Mouse (Mus musculus): Measurements from ENCODE around the gene Gm49342. TPM values are rescaled to one million over a fixed set of nuclear protein-coding genes. Genes with fewer than 3 reads are reported as not detected.
"Not testable (repeated sequence)": the region's sequence is repeated elsewhere in the genome, so short reads cannot be mapped to it uniquely, and the experiment has no call there.

Gene Gm49342
- polyA plus RNA-seq, 1 experiment, result 27.3 TPM

DNA sequence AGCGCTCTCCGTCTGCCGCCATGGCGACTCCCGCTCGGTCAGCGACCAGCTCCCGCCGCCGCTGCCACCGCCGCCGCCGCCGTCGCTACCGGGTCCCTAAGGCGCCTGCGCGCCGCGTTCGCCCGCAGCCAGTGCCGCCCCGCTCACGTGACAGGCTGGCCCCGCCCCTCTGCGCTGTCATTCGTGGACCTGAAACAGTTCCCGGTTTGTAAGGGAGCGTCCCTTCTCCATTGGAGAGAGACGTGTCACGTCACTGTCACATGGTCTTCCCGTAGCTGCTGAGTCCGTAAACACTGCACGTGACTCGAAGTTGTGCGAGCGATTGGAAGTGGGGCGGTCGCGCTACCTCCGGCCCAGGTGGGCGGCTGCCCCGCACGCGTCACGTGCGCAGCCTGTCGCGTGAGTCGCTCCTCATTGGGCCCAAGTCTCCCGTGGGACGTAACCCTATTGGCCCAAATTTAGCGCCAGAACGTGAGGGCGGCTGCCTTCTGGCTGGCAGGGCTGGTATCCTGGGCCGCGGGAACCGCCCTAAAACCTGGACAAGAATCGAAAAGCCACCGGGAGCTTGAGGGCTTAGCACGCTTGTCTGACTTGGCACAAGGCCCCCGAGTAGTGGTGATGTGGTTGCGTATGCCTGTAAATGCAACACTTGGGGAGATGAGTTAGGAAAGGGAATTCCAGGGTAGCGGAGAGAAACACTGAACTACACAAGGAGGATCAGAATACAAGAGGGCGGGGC lies 13.4 kb upstream of the Gm49342 start, which contains the start of the genes Pip4p1 and Pnp:
TSS of gene Pip4p1 (minus strand) at position 103 of the 739 bp plus-strand sequence.
TSS of gene Pnp (plus strand) at position 329 of the 739 bp plus-strand sequence.
- peak within 1 kb of the TSS; percentile 96 for H3K4me3 ChIP-seq (ENCODE audit: insufficient read depth, poor library complexity, severe bottlenecking)
- peak within 1 kb of the TSS; percentile 72 for H3ac ChIP-seq (ENCODE audit: control insufficient read depth, insufficient read length, low read depth)
- peaks cover 33% of the 10 kb centered on the region for H3K79me3 ChIP-seq (ENCODE audit: low read depth)
- peaks cover 47% of the 10 kb centered on the region for H3K79me2 ChIP-seq (ENCODE audit: control insufficient read depth, insufficient read depth)
- H3K27me3 ChIP-seq (ENCODE audit: control insufficient read depth, insufficient read depth, insufficient read length), result no peaks in the 10 kb centered on the region
- TF ChIP-seq CEBPB (IDR thresholded peaks at IDR 0.05; ENCODE audit: low read depth) (no peak), USF1 (IDR thresholded peaks at IDR 0.05; ENCODE audit: low read depth) (peak; percentile 98), FOSL1 (IDR thresholded peaks at IDR 0.05; ENCODE audit: insufficient read depth, low read length, poor library complexity, severe bottlenecking) (no peak), CTCF (IDR thresholded peaks at IDR 0.05; ENCODE audit: control insufficient read depth, insufficient read depth, insufficient read length) (no peak), MYOD1 (IDR thresholded peaks at IDR 0.05; ENCODE audit: control insufficient read depth, insufficient read length, low read depth) (no peak), MAX (IDR thresholded peaks at IDR 0.05) (peak; percentile 87), MYOG (IDR thresholded peaks at IDR 0.05; ENCODE audit: control insufficient read depth, extremely low read depth, insufficient read length) (no peak)
- H3K36me3 ChIP-seq (ENCODE audit: control insufficient read depth, insufficient read depth), result peaks cover 35% of the 10 kb centered on the region

DNA sequence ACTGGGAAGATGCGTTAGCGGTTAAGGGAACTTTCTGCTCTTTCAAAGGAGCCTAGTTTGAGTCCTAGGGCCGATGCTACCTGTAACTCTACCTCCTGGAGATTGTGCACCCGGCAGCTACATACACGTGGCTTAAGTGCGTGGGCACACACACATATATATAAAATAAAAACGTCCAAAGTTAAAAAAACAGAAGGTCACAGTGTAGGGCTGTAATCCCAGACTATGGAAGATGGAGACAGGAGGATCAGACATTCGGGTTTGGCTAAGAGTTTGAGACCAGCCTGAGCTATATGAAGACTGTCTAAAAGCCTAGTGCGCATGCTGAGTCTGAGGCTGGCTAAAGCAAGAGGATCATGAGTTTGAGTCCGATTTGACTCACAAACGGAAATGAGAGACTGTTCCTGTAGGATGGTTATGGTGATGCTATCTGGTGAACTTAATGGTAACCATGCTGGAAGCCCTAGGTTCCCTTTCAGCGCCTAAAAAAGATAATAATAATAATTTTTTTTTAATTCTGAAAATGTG lies 12.8 kb upstream of the Gm49342 start:
- peak overlapping the region; percentile 36 for H3K4me3 ChIP-seq (ENCODE audit: insufficient read depth, poor library complexity, severe bottlenecking)
- peaks cover 41% of the 10 kb centered on the region for H3K79me2 ChIP-seq (ENCODE audit: control insufficient read depth, insufficient read depth)
- H3ac ChIP-seq (ENCODE audit: control insufficient read depth, insufficient read length, low read depth), result peak overlapping the region; percentile 52
- no peaks in the 10 kb centered on the region for H3K27me3 ChIP-seq (ENCODE audit: control insufficient read depth, insufficient read depth, insufficient read length)
- TF ChIP-seq FOSL1 (IDR thresholded peaks at IDR 0.05; ENCODE audit: insufficient read depth, low read length, poor library complexity, severe bottlenecking) (no peak), CEBPB (IDR thresholded peaks at IDR 0.05; ENCODE audit: low read depth) (no peak), USF1 (IDR thresholded peaks at IDR 0.05; ENCODE audit: low read depth) (no peak), MYOD1 (IDR thresholded peaks at IDR 0.05; ENCODE audit: control insufficient read depth, insufficient read length, low read depth) (no peak), CTCF (IDR thresholded peaks at IDR 0.05; ENCODE audit: control insufficient read depth, insufficient read depth, insufficient read length) (no peak), MYOG (IDR thresholded peaks at IDR 0.05; ENCODE audit: control insufficient read depth, extremely low read depth, insufficient read length) (no peak), MAX (IDR thresholded peaks at IDR 0.05) (no peak)
- H3K36me3 ChIP-seq (ENCODE audit: control insufficient read depth, insufficient read depth), result peaks cover 29% of the 10 kb centered on the region
- H3K79me3 ChIP-seq (ENCODE audit: low read depth), result peaks cover 27% of the 10 kb centered on the region

DNA sequence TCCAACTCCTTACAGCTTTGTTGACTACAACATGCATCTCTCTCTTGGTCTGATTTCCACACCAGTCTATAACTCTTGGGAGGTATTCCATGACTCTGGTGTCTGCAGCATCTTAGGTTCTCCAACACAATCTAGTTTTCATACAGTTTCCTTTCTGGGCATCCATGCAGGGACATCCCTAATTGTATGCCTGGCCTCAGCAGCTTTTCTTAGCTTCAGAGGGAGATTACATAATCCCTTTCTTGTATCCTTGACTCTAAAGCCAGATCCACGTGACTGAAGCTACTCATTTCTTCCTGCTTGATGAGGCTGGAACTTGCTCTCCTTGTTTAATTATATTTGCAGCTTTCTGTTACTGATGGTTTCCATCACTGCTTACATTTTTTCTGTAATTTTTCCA lies 7.7 kb upstream of the Gm49342 start:
- no peaks in the 10 kb centered on the region for H3K79me3 ChIP-seq (ENCODE audit: low read depth)
- H3K79me2 ChIP-seq (ENCODE audit: control insufficient read depth, insufficient read depth), result no peaks in the 10 kb centered on the region
- no peak overlapping the region for H3K4me3 ChIP-seq (ENCODE audit: insufficient read depth, poor library complexity, severe bottlenecking)
- no peak for TF ChIP-seq USF1 (IDR thresholded peaks at IDR 0.05; ENCODE audit: low read depth)
- no peak for TF ChIP-seq MAX (IDR thresholded peaks at IDR 0.05)
- no peak for TF ChIP-seq MYOG (IDR thresholded peaks at IDR 0.05; ENCODE audit: control insufficient read depth, extremely low read depth, insufficient read length)
- TF ChIP-seq MYOD1 (IDR thresholded peaks at IDR 0.05; ENCODE audit: control insufficient read depth, insufficient read length, low read depth), result no peak
- TF ChIP-seq FOSL1 (IDR thresholded peaks at IDR 0.05; ENCODE audit: insufficient read depth, low read length, poor library complexity, severe bottlenecking), result no peak
- no peaks in the 10 kb centered on the region for H3K36me3 ChIP-seq (ENCODE audit: control insufficient read depth, insufficient read depth)
- H3K27me3 ChIP-seq (ENCODE audit: control insufficient read depth, insufficient read depth, insufficient read length), result no peaks in the 10 kb centered on the region
- no peak overlapping the region for H3ac ChIP-seq (ENCODE audit: control insufficient read depth, insufficient read length, low read depth)

DNA sequence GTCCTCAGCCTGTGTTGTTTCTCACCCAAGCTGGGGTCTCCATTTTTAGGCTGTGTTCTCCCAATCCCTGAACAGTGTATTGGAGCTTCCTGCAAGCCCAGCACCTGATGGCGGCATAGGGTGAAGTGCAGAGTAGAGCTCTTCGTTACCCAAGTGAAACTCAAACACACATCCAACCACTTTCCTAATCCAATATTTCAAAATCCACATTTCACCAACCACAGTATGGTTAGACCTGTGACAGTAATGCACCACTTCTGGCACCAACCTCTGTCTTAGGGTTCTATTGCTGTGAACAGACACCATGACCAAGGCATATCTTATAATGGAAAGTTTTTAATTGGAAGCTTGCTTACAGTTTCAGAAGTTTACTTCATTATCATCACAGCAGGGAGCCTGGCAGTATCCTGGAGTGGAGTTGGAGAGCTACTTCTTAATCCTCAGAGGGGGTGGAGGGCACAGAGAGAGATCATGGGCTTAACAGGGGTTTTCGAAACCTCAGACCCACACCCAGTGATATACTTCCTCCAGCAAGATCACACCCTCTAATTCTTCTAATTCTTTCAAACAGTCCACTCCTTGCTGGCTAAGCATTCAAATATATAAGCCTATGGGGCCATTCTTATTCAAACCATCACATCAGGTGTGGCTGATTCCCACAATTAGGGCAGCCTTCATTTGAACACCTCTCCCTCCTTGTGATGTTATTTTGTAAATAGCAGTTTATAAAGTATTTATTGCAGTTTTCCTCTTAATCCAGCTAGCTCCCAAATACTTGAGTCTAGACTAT lies 6.0 kb upstream of the Gm49342 start:
- H3K36me3 ChIP-seq (ENCODE audit: control insufficient read depth, insufficient read depth), result no peaks in the 10 kb centered on the region
- TF ChIP-seq CTCF (IDR thresholded peaks at IDR 0.05; ENCODE audit: control insufficient read depth, insufficient read depth, insufficient read length) (no peak), MAX (IDR thresholded peaks at IDR 0.05) (no peak), FOSL1 (IDR thresholded peaks at IDR 0.05; ENCODE audit: insufficient read depth, low read length, poor library complexity, severe bottlenecking) (no peak), CEBPB (IDR thresholded peaks at IDR 0.05; ENCODE audit: low read depth) (no peak), MYOG (IDR thresholded peaks at IDR 0.05; ENCODE audit: control insufficient read depth, extremely low read depth, insufficient read length) (no peak), USF1 (IDR thresholded peaks at IDR 0.05; ENCODE audit: low read depth) (no peak), MYOD1 (IDR thresholded peaks at IDR 0.05; ENCODE audit: control insufficient read depth, insufficient read length, low read depth) (no peak)
- H3ac ChIP-seq (ENCODE audit: control insufficient read depth, insufficient read length, low read depth), result no peak overlapping the region
- H3K79me2 ChIP-seq (ENCODE audit: control insufficient read depth, insufficient read depth), result no peaks in the 10 kb centered on the region
- H3K4me3 ChIP-seq (ENCODE audit: insufficient read depth, poor library complexity, severe bottlenecking), result no peak overlapping the region
- no peaks in the 10 kb centered on the region for H3K79me3 ChIP-seq (ENCODE audit: low read depth)
- no peaks in the 10 kb centered on the region for H3K27me3 ChIP-seq (ENCODE audit: control insufficient read depth, insufficient read depth, insufficient read length)

DNA sequence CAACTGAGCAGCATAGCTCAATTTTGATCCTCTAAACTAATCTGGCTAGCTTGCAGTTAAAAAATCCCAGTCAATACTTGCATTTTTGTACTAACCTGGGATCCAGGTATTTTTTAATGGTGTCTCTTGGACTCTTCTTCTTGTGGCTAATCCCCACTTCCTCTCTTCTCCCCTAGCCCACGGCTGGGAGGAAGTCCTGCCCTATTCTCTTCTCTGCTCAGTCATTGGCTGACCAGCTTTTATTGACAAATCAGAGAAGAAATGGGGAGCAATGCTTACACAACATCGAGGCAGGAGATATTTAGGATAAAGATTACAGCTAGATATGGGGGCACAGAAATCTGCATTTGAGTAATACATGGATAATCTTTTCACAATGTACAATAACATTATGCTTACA lies 5.4 kb upstream of the Gm49342 start:
- Histone ChIP-seq H3K36me3 (ENCODE audit: control insufficient read depth, insufficient read depth) (no peaks in the 10 kb centered on the region), H3ac (ENCODE audit: control insufficient read depth, insufficient read length, low read depth) (no peak overlapping the region), H3K4me3 (ENCODE audit: insufficient read depth, poor library complexity, severe bottlenecking) (no peak overlapping the region), H3K79me3 (ENCODE audit: low read depth) (no peaks in the 10 kb centered on the region), H3K27me3 (ENCODE audit: control insufficient read depth, insufficient read depth, insufficient read length) (no peaks in the 10 kb centered on the region), H3K79me2 (ENCODE audit: control insufficient read depth, insufficient read depth) (no peaks in the 10 kb centered on the region)
- TF ChIP-seq MYOD1 (IDR thresholded peaks at IDR 0.05; ENCODE audit: control insufficient read depth, insufficient read length, low read depth) (no peak), USF1 (IDR thresholded peaks at IDR 0.05; ENCODE audit: low read depth) (no peak), MAX (IDR thresholded peaks at IDR 0.05) (no peak), MYOG (IDR thresholded peaks at IDR 0.05; ENCODE audit: control insufficient read depth, extremely low read depth, insufficient read length) (no peak), CTCF (IDR thresholded peaks at IDR 0.05; ENCODE audit: control insufficient read depth, insufficient read depth, insufficient read length) (no peak), CEBPB (IDR thresholded peaks at IDR 0.05; ENCODE audit: low read depth) (no peak), FOSL1 (IDR thresholded peaks at IDR 0.05; ENCODE audit: insufficient read depth, low read length, poor library complexity, severe bottlenecking) (no peak)

DNA sequence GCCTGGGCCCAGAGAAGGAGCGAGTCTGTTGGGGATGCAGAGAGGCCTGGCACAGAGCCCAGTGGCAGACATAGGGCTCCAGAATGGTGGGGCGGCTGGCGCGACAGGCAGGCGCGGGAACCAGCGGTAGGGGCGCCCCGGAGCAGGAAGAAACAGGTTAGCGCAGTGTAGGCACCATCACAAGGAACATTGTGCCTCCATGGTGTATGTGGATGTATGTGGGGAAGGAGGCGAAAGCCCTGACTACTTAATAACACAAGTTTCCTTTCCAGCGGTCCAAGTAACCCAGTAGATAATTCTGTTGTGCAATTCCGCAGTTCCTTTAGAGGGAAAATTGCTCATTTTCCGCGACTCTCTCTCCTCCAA lies 334 bp downstream of the Gm49342 start:
- H3K79me2 ChIP-seq (ENCODE audit: control insufficient read depth, insufficient read depth); H3K79me3 ChIP-seq (ENCODE audit: low read depth); H3ac ChIP-seq (ENCODE audit: control insufficient read depth, insufficient read length, low read depth); H3K36me3 ChIP-seq (ENCODE audit: control insufficient read depth, insufficient read depth); H3K27me3 ChIP-seq (ENCODE audit: control insufficient read depth, insufficient read depth, insufficient read length): not testable (repeated sequence)
- peak overlapping the region; percentile 32 for H3K4me3 ChIP-seq (ENCODE audit: insufficient read depth, poor library complexity, severe bottlenecking)

DNA sequence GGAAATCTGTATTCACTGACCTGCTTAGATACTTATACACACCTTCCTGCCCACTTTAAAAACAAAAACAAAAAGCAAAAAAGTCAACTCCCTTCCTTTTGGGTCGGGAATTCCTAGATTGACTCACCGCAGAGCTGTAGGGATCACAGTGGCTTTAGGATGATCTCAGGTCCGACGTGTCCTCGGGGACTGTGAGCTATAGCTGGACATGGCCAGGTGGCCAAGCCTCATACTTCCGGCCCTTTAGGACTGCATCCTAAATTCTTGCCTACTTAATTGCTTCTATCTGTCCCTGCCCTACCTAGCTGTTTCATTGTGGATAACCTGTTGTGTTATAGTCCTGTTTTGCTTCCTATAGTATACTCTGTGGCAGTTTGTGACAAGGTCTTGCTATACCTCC lies 764 bp downstream of the Gm49342 start:
- H3K27me3 ChIP-seq (ENCODE audit: control insufficient read depth, insufficient read depth, insufficient read length); H3K36me3 ChIP-seq (ENCODE audit: control insufficient read depth, insufficient read depth); H3K79me2 ChIP-seq (ENCODE audit: control insufficient read depth, insufficient read depth); H3ac ChIP-seq (ENCODE audit: control insufficient read depth, insufficient read length, low read depth); H3K79me3 ChIP-seq (ENCODE audit: low read depth): not testable (repeated sequence)
- peak overlapping the region; percentile 32 for H3K4me3 ChIP-seq (ENCODE audit: insufficient read depth, poor library complexity, severe bottlenecking)

DNA sequence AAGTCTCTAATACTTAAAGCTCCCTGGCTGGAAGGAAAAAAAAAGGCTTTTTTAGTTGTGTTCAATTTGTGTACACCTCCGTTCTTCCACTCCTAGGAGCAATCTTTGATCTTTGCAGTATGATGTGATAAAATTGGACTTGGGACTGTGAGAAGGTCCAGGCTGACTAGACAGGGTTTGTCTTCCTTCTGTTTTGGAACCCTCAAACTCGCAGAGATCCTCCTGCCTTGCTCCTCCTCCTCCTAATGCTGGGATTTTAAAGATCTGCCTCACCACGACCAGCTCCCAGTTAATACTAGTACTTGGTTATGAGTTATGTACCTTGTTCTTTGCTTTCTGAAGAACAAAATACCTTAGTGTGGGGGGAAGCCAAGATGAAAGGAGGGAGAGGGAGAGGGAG lies 1.2 kb downstream of the Gm49342 start:
- H3ac ChIP-seq (ENCODE audit: control insufficient read depth, insufficient read length, low read depth); H3K79me3 ChIP-seq (ENCODE audit: low read depth); H3K79me2 ChIP-seq (ENCODE audit: control insufficient read depth, insufficient read depth); H3K36me3 ChIP-seq (ENCODE audit: control insufficient read depth, insufficient read depth); H3K27me3 ChIP-seq (ENCODE audit: control insufficient read depth, insufficient read depth, insufficient read length): not testable (repeated sequence)
- H3K4me3 ChIP-seq (ENCODE audit: insufficient read depth, poor library complexity, severe bottlenecking), result peak overlapping the region; percentile 32
